Mouse (Mus musculus) MEL (cell line): ENCODE measurements around the gene Cd37.
"Not testable (repeated sequence)": the region's sequence is repeated elsewhere in the genome, so short reads cannot be mapped to it uniquely, and the experiment has no call there.

Experiments
- CTCF ChIP-seq, 3 experiments: IDR thresholded peaks in 2 of 3; conservative IDR thresholded peaks in 1 of 3; 2 replicates each; pipeline ENCODE4 v1.5.1; 2011 to 2012; ENCODE audit warnings: low read length in 3 of 3, low read depth in 2 of 3, mild to moderate bottlenecking in 2 of 3, improper control_type of control experiment in 1 of 3, inconsistent platforms in 1 of 3, mixed read lengths in 1 of 3, moderate library complexity in 1 of 3; ENCODE audit not compliant: control insufficient read depth in 1 of 3, insufficient read depth in 1 of 3, poor library complexity in 1 of 3, severe bottlenecking in 1 of 3
- E2F4 ChIP-seq: IDR thresholded peaks from 2 replicates; pipeline ENCODE4 v1.6.1; 2011; ENCODE audit warnings: low read depth, low read length, improper control_type of control experiment, borderline replicate concordance
- ELF1 ChIP-seq: IDR thresholded peaks from 2 replicates; pipeline ENCODE4 v1.6.1; 2014; ENCODE audit warnings: low read depth, mild to moderate bottlenecking, inconsistent platforms, low read length, improper control_type of control experiment, moderate library complexity
- JUND ChIP-seq: IDR thresholded peaks from 2 replicates; pipeline ENCODE4 v1.6.1; 2011; ENCODE audit warnings: low read depth, mild to moderate bottlenecking, improper control_type of control experiment, low read length
- MAFK ChIP-seq: IDR thresholded peaks from 2 replicates; pipeline ENCODE4 v1.6.1; 2011; ENCODE audit warnings: low read depth, mild to moderate bottlenecking, low read length, improper control_type of control experiment, borderline replicate concordance
- MYC ChIP-seq: IDR thresholded peaks from 2 replicates; pipeline ENCODE4 v1.6.1; 2011; ENCODE audit warnings: low read depth, mild to moderate bottlenecking, low read length, improper control_type of control experiment, moderate library complexity
- NELFE ChIP-seq: IDR thresholded peaks from 2 replicates; pipeline ENCODE4 v1.6.1; 2011; ENCODE audit warnings: low read depth, low read length, improper control_type of control experiment
- POLR2A ChIP-seq, 2 experiments: IDR thresholded peaks; 2 replicates each; pipeline ENCODE4 v1.6.1; 2011 to 2012; ENCODE audit warnings: low read length in 2 of 2, mild to moderate bottlenecking in 2 of 2, control low read depth in 1 of 2, improper control_type of control experiment in 1 of 2, low read depth in 1 of 2, moderate library complexity in 1 of 2; ENCODE audit not compliant: control insufficient read depth in 1 of 2, insufficient read depth in 1 of 2, poor library complexity in 1 of 2
- UBTF ChIP-seq: IDR thresholded peaks from 2 replicates; pipeline ENCODE4 v1.6.1; 2012; ENCODE audit warnings: low read depth, mild to moderate bottlenecking, inconsistent platforms, low read length, improper control_type of control experiment, moderate library complexity, borderline replicate concordance; ENCODE audit not compliant: insufficient read depth

DNA sequence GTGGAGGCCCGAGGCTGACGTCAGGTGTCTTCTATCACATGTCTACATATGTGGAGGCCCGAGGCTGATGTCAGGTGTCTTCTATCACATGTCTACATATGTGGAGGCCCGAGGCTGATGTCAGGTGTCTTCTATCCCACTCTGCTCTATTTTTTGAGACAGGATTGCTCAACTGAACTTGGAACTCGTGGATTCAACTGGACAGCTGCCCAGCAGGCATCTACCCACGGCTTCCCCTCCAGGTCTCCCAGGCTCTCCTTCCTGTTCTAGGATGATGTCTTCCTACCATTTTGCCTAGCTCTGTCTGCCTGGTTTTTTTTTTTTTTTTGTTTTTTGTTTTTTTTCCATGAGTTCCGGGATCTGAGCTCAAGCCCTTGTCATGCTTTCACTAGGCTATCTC lies 16.9 kb upstream of the Cd37 start:
- TF ChIP-seq POLR2A (IDR thresholded peaks at IDR 0.05; ENCODE audit: control insufficient read depth in 1 of 2, insufficient read depth in 1 of 2, low read depth in 1 of 2, low read length in 2 of 2, poor library complexity in 1 of 2); ELF1; MYC; UBTF; NELFE; CTCF (IDR thresholded peaks at IDR 0.05 in 2 of 3, conservative IDR thresholded peaks at IDR 0.05 in 1 of 3; ENCODE audit: control insufficient read depth in 1 of 3, insufficient read depth in 1 of 3, low read depth in 2 of 3, low read length in 3 of 3, poor library complexity in 1 of 3, severe bottlenecking in 1 of 3); MAFK; JUND; E2F4: not testable (repeated sequence)
